Mouse (Mus musculus): ENCODE results near the gene Zfp956. TPM values are rescaled to one million over a fixed set of nuclear protein-coding genes. Genes with fewer than 3 reads are reported as not detected.

Zfp956 gene
- total and polyA plus RNA-seq, 2 experiments = 3.2 to 4.7 TPM

DNA sequence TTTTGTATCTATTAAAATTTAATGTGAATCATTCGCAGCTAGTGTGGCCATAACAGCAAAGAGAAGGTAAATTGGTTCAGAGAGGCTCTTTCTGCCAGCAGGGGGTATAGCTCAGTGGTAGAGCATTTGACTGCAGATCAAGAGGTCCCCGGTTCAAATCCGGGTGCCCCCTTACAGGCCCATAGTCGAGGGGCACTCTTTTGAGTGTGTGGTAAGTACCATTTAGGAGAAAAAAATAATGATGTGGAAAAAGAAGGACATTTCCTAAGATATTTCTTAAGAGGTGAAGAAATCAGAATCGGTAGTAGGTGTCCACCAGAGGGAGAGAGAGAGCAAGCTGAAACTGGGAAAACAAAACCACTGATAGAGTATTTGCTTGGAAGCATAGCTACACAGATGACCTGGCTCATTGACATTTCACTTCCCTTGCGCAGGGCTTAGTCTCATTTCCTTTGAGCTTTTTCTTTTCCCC lies 25.7 kb downstream of the Zfp956 start:
- Histone ChIP-seq H3K79me2 (ENCODE audit: control insufficient read depth, insufficient read depth, low read length) (no peaks in the 10 kb centered on the region), H3K9ac (ENCODE audit: low read depth, low read length) (no peak overlapping the region), H3K36me3 (ENCODE audit: control insufficient read depth, insufficient read depth, low read length) (no peaks in the 10 kb centered on the region), H3K4me3 (ENCODE audit: insufficient read depth, low read depth, low read length) (no peak overlapping the region), H3K27ac (replicated peaks; ENCODE audit: insufficient read depth, low read depth, low read length) (0 out of 2 replicates have a peak overlapping the region, but pooled peaks have one; percentile 54), H3K4me1 (ENCODE audit: control insufficient read depth, insufficient read depth, low read length) (peaks cover 2% of the 10 kb centered on the region; the same call in 1 of the 2 replicates), H3K27me3 (ENCODE audit: control insufficient read depth, insufficient read depth, low read length) (no peaks in the 10 kb centered on the region)
- 8% methylated on average over 6 of the region's 6 CpGs for WGBS
- peak; percentile 47 for TF ChIP-seq CTCF (IDR thresholded peaks at IDR 0.05; ENCODE audit: low read depth, low read length)
- no peak for TF ChIP-seq POLR2A (IDR thresholded peaks at IDR 0.05; ENCODE audit: extremely low read depth, insufficient read depth, low read length)
- DNase-seq (ENCODE audit: extremely low read depth, low read depth, low spot score) = peak; percentile 93

DNA sequence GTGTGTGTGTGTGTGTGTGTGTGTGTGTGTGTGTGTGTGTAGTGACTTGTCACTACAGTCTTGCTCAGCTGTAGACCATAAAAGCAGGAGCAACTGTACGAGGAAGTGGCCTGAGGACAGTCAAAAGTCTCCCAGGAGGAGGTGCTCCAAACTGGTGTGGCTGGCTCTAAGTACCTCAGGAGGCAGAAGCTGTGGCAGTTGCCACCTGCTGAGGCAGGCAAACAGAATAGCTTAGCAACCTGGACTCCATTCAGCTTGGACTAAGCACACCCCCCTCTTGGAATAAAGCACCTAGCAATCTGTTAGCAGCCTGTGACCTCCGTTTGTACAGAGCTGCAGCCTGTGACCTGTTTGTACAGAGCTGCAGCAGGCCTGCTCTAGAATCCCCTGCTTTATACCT lies 30.7 kb downstream of the Zfp956 start:
- WGBS = 36% methylated on average over 2 of the region's 2 CpGs
- TF ChIP-seq CTCF (IDR thresholded peaks at IDR 0.05; ENCODE audit: low read depth, low read length) = no peak
- no peak for TF ChIP-seq POLR2A (IDR thresholded peaks at IDR 0.05; ENCODE audit: extremely low read depth, insufficient read depth, low read length)
- Histone ChIP-seq H3K36me3 (ENCODE audit: control insufficient read depth, insufficient read depth, low read length) (no peaks in the 10 kb centered on the region), H3K4me3 (ENCODE audit: insufficient read depth, low read depth, low read length) (no peak overlapping the region), H3K4me1 (ENCODE audit: control insufficient read depth, insufficient read depth, low read length) (peaks cover 2% of the 10 kb centered on the region; the same call in 1 of the 2 replicates), H3K9ac (ENCODE audit: low read depth, low read length) (no peak overlapping the region), H3K27ac (replicated peaks; ENCODE audit: insufficient read depth, low read depth, low read length) (no peak overlapping the region), H3K27me3 (ENCODE audit: control insufficient read depth, insufficient read depth, low read length) (no peaks in the 10 kb centered on the region), H3K79me2 (ENCODE audit: control insufficient read depth, insufficient read depth, low read length) (no peaks in the 10 kb centered on the region)
- DNase-seq (ENCODE audit: extremely low read depth, low read depth, low spot score) = no peak

DNA sequence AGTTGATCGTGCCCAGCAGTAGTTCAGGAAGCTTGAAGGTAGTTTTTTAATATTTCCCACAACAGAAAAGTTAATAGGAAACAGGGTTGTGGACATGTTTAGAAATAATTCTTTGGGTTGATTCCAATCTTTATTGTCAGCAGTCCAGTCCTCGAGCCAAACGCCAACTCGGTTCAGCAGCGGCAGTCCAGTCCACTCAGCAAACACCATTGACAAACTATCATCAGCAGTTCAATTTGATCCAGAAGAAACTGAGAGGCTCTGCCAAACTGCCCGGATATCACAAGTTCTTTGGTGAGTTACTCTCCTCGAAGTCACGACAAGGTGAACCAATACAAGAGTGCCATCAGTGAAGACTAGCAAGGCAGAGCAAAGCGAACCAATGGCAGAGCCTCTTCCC lies 42.5 kb downstream of the Zfp956 start:
- DNase-seq (ENCODE audit: extremely low read depth, low read depth, low spot score) = peak; percentile 90
- peaks cover 8% of the 10 kb centered on the region; the same call in 1 of the 2 replicates for H3K4me1 ChIP-seq (ENCODE audit: control insufficient read depth, insufficient read depth, low read length)
- H3K27me3 ChIP-seq (ENCODE audit: control insufficient read depth, insufficient read depth, low read length) = no peaks in the 10 kb centered on the region
- H3K9ac ChIP-seq (ENCODE audit: low read depth, low read length) = no peak overlapping the region
- 29% methylated on average over 9 of the region's 9 CpGs for WGBS
- no peaks in the 10 kb centered on the region for H3K36me3 ChIP-seq (ENCODE audit: control insufficient read depth, insufficient read depth, low read length)
- H3K79me2 ChIP-seq (ENCODE audit: control insufficient read depth, insufficient read depth, low read length) = no peaks in the 10 kb centered on the region
- H3K27ac ChIP-seq (replicated peaks; ENCODE audit: insufficient read depth, low read depth, low read length) = peak overlapping the region; percentile 10; the same call in 1 of the 2 replicates
- H3K4me3 ChIP-seq (ENCODE audit: insufficient read depth, low read depth, low read length) = no peak overlapping the region
- no peak for TF ChIP-seq CTCF (IDR thresholded peaks at IDR 0.05; ENCODE audit: low read depth, low read length)

DNA sequence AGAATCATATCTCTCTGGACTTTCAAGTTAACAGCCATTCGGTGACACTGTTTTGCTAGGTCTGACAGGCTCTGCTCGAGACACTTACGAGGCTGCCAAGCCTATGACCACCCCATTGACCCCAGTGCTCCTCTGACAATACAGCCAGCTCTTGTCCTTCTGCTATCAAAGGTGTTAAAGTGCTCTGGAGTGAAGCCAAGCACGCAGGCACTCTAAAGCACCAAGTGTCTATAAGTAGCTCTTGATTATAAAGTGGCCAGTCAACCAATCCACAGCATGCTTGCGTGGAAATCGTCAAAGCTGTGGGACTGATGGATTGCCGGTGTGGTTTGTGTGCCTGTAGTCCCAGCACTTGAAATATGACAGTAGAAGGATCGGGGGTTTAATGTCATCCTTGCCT lies 57.5 kb downstream of the Zfp956 start:
- Histone ChIP-seq H3K9ac (ENCODE audit: low read depth, low read length) (no peak overlapping the region), H3K27ac (replicated peaks; ENCODE audit: insufficient read depth, low read depth, low read length) (no peak overlapping the region), H3K36me3 (ENCODE audit: control insufficient read depth, insufficient read depth, low read length) (no peaks in the 10 kb centered on the region), H3K27me3 (ENCODE audit: control insufficient read depth, insufficient read depth, low read length) (no peaks in the 10 kb centered on the region), H3K79me2 (ENCODE audit: control insufficient read depth, insufficient read depth, low read length) (no peaks in the 10 kb centered on the region), H3K4me3 (ENCODE audit: insufficient read depth, low read depth, low read length) (no peak overlapping the region), H3K4me1 (ENCODE audit: control insufficient read depth, insufficient read depth, low read length) (no peaks in the 10 kb centered on the region)
- WGBS = 73% methylated on average over 8 of the region's 8 CpGs
- TF ChIP-seq POLR2A (IDR thresholded peaks at IDR 0.05; ENCODE audit: extremely low read depth, insufficient read depth, low read length) (no peak), CTCF (IDR thresholded peaks at IDR 0.05; ENCODE audit: low read depth, low read length) (no peak)
- no peak for DNase-seq (ENCODE audit: extremely low read depth, low read depth, low spot score)

Other genes with a start within 250 kb of the Zfp956 start
- 244 and 280 TPM in 2 replicates for gene Pdia4, start 140.0 kb upstream of the Zfp956 start, total RNA-seq (2014; rRNA removed)
- 69.4 and 76.6 TPM in 2 replicates for gene Pdia4, start 140.0 kb upstream of the Zfp956 start, polyA plus RNA-seq (2012; rRNA removed)
- gene Zfp786, start 122.5 kb upstream of the Zfp956 start, total RNA-seq (2014; rRNA removed) = 0.07 and 0.28 TPM in 2 replicates
- gene Zfp786, start 122.5 kb upstream of the Zfp956 start, polyA plus RNA-seq (2012; rRNA removed) = 0.12 and 0.27 TPM in 2 replicates
- gene Zfp398, start 117.7 kb upstream of the Zfp956 start, total RNA-seq (2014; rRNA removed) = 4.0 and 4.6 TPM in 2 replicates
- 3.3 and 4.5 TPM in 2 replicates for gene Zfp398, start 117.7 kb upstream of the Zfp956 start, polyA plus RNA-seq (2012; rRNA removed)
- 3.0 TPM in 2 replicates for gene Zfp282, start 76.2 kb upstream of the Zfp956 start, total RNA-seq (2014; rRNA removed)
- gene Zfp282, start 76.2 kb upstream of the Zfp956 start, polyA plus RNA-seq (2012; rRNA removed) = 1.7 and 2.6 TPM in 2 replicates
- 3.3 and 4.2 TPM in 2 replicates for gene Zfp212, start 32.9 kb upstream of the Zfp956 start, total RNA-seq (2014; rRNA removed)
- 4.9 and 5.0 TPM in 2 replicates for gene Zfp212, start 32.9 kb upstream of the Zfp956 start, polyA plus RNA-seq (2012; rRNA removed)
- 2.8 and 3.3 TPM in 2 replicates for gene Zfp777, start 95.5 kb downstream of the Zfp956 start, total RNA-seq (2014; rRNA removed)
- gene Zfp777, start 95.5 kb downstream of the Zfp956 start, polyA plus RNA-seq (2012; rRNA removed) = 5.7 and 6.4 TPM in 2 replicates
- 8.9 and 9.4 TPM in 2 replicates for gene Zfp746, start 133.2 kb downstream of the Zfp956 start, total RNA-seq (2014; rRNA removed)
- 9.7 and 14.4 TPM in 2 replicates for gene Zfp746, start 133.2 kb downstream of the Zfp956 start, polyA plus RNA-seq (2012; rRNA removed)

Measured in liver, adult 2 months (tissue).